Mouse (Mus musculus) frontal cortex, postnatal 25 days (tissue): ENCODE results near the gene Klhl30.

Experiments used
- DNase-seq, 2 experiments: peaks; one replicate each; pipeline ENCODE4 v3.0.0; 2022; ENCODE audit warnings: low spot score in 2 of 2

Gene Klhl30

GRCm38 (mm10) chr1:91350841-91351240 is at the start of gene Klhl30:
Gene Klhl30 (plus strand): TSS chr1:91351016.
- no peak for DNase-seq

- DNase-seq, result no peak
Measured at GRCm38 (mm10) chr1:91301206-91301920, 49.5 kb upstream of the Klhl30 start.

- no peak for DNase-seq
Measured at GRCm38 (mm10) chr1:91302021-91302420, 48.8 kb upstream of the Klhl30 start.

- no peak for DNase-seq
Measured at GRCm38 (mm10) chr1:91304621-91305020, 46.2 kb upstream of the Klhl30 start.

- DNase-seq, result no peak
Measured at GRCm38 (mm10) chr1:91309366-91310085, 41.3 kb upstream of the Klhl30 start.

GRCm38 (mm10) chr1:91312273-91312672 is 38.5 kb upstream of the Klhl30 start:
- no peak for DNase-seq

GRCm38 (mm10) chr1:91313251-91313650 is 37.6 kb upstream of the Klhl30 start:
- DNase-seq, result no peak

- no peak for DNase-seq
Measured at GRCm38 (mm10) chr1:91317656-91318055, 33.2 kb upstream of the Klhl30 start.

GRCm38 (mm10) chr1:91321760-91322438 is 28.9 kb upstream of the Klhl30 start, which contains the start of gene Espnl:
Gene Espnl (plus strand): TSS chr1:91322075.
- DNase-seq, result no peak

GRCm38 (mm10) chr1:91324646-91325045 is 26.2 kb upstream of the Klhl30 start:
- DNase-seq, result no peak

- no peak for DNase-seq
Measured at GRCm38 (mm10) chr1:91325488-91326042, 25.3 kb upstream of the Klhl30 start.

- DNase-seq, result peak in 1 of 2 experiments; percentile 27
Measured at GRCm38 (mm10) chr1:91332102-91332501, 18.7 kb upstream of the Klhl30 start.

GRCm38 (mm10) chr1:91333582-91333981 is 17.2 kb upstream of the Klhl30 start:
- no peak for DNase-seq

GRCm38 (mm10) chr1:91337355-91337754 is 13.5 kb upstream of the Klhl30 start:
- no peak for DNase-seq

- DNase-seq, result no peak
Measured at GRCm38 (mm10) chr1:91344001-91344400, 6.8 kb upstream of the Klhl30 start.

GRCm38 (mm10) chr1:91344921-91345685 is 5.7 kb upstream of the Klhl30 start:
- no peak for DNase-seq

GRCm38 (mm10) chr1:91346892-91347291 is 3.9 kb upstream of the Klhl30 start:
- DNase-seq, result peak in 1 of 2 experiments; percentile 43

GRCm38 (mm10) chr1:91351249-91351648 is 433 bp downstream of the Klhl30 start:
- no peak for DNase-seq

GRCm38 (mm10) chr1:91352277-91352676 is 1.5 kb downstream of the Klhl30 start:
- DNase-seq, result no peak

GRCm38 (mm10) chr1:91356105-91356504 is 5.3 kb downstream of the Klhl30 start:
- no peak for DNase-seq

- DNase-seq, result no peak
Measured at GRCm38 (mm10) chr1:91362113-91362512, 11.3 kb downstream of the Klhl30 start.
